Comparison of ENCODE assay signal across 16 mouse cellular contexts in the genomic region with DNA sequence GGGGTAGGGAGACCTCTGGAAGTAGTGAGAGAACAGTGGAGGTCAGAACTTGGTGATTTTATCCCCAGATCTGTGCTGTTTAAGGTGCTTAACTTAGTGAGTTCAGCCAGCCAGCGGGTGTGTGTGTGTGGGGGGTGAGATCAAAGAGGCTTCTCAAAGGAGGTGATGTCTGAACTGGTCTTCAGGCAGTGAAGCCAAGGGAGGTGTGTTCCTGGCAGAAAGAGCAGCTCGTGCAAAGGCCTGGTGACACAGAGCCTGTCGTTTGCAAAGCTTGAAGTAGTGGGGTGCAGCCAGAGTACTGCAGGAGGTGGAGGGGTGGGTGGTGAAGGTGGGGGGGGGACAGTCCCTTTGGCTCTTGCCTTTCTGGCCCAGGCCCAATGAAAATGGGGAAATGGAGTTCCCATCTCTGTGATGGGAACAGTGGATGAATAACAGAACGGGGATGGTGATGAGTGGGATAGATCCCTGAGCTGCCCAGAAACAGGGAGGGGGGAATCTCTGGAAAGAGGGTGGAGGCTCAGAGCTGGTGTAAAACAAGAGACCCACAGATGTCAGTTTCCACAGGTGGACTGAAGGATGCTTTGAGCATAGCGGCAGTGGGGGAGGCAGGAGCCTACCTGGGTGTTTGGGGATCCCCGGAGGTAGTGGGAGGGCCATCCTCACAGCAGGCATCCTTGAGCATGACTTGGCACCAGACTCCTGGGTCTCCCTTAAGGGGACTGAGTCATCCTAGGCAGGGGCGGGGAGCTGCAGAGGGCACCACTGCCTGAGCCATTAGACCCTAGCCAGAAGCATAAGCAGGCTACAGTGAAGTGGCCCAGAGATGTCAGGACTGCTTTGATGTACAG. TPM values are rescaled to one million over a fixed set of nuclear protein-coding genes. Genes with fewer than 3 reads are reported as not detected.
DNase-seq lines count a peak whose midpoint lies in the region; ATAC-seq and TF ChIP-seq lines count a peak whose summit lies in the region.
"Had no signal": no experiment of that assay in that cellular context is flagged by ENCODE, and none has a peak within 500 bp of the region (broad histone marks: within the 10 kb centered on the region; RNA-seq: fewer than 3 reads in every experiment).

No protein-coding gene starts in this region.

- no peak overlapping the region for H3K9ac ChIP-seq in forebrain, embryonic 11.5 days (ENCODE audit: low read length)
- H3K9ac ChIP-seq: forebrain, embryonic 12.5 days; heart, embryonic 12.5 days; midbrain, embryonic 15.5 days had no signal

- intact Hi-C loops in left cerebral cortex, postnatal 36 days (cut with DNase I) = no loop called here
- intact Hi-C loops in left cerebral cortex, postnatal 4 days (cut with DNase I) = no loop called here

- H3K9me3 ChIP-seq in forebrain, embryonic 11.5 days (ENCODE audit: control insufficient read depth, low read length) = no peaks in the 10 kb centered on the region
- H3K9me3 ChIP-seq: forebrain, embryonic 12.5 days; heart, embryonic 12.5 days; midbrain, embryonic 15.5 days had no signal

- no peak overlapping the region for H3K27ac ChIP-seq in cortical plate, adult 2 months (ENCODE audit: insufficient read depth, low read length)
- H3K27ac ChIP-seq in forebrain, embryonic 11.5 days (ENCODE audit: low read depth, low read length) = no peak overlapping the region
- H3K27ac ChIP-seq: forebrain, embryonic 12.5 days; midbrain, embryonic 15.5 days had no signal

- 59% methylated on average over 7 of the region's 7 CpGs for WGBS in forebrain, embryonic 11.5 days

- peaks cover 14% of the 10 kb centered on the region for H3K4me1 ChIP-seq in cortical plate, adult 2 months (ENCODE audit: control insufficient read depth, insufficient read depth, low read length)
- H3K4me1 ChIP-seq in forebrain, embryonic 11.5 days (replicated peaks; ENCODE audit: control insufficient read depth, insufficient read depth, low read length) = no peaks in the 10 kb centered on the region; the same call in 1 of the 2 replicates

- H3K4me3 ChIP-seq in cortical plate, adult 2 months (ENCODE audit: insufficient read depth, low read length) = peak overlapping the region; percentile 38
- no peak overlapping the region for H3K4me3 ChIP-seq in forebrain, embryonic 11.5 days (ENCODE audit: low read depth, low read length)
- H3K4me3 ChIP-seq: forebrain, embryonic 12.5 days; heart, embryonic 12.5 days had no signal

- peaks cover 16% of the 10 kb centered on the region for H3K27me3 ChIP-seq in forebrain, embryonic 11.5 days (ENCODE audit: control insufficient read depth, insufficient read depth, low read length)

- TF ChIP-seq CTCF in cortical plate, adult 2 months (IDR thresholded peaks at IDR 0.05; ENCODE audit: extremely low read depth, insufficient read depth, low read length) = no peak

- H3K36me3 ChIP-seq in forebrain, embryonic 11.5 days (ENCODE audit: control insufficient read depth, insufficient read depth, low read length) = no peaks in the 10 kb centered on the region
- H3K36me3 ChIP-seq: forebrain, embryonic 12.5 days; heart, embryonic 12.5 days; midbrain, embryonic 15.5 days had no signal

- DNase-seq in cerebellum, adult 9-11 months = peak; percentile 68
- no peak for DNase-seq in cerebellum, adult 8-10 months
- DNase-seq in left cerebral cortex, postnatal 36 days (ENCODE audit: low spot score in 2 of 2) = peak; percentile 43 to 66
- DNase-seq in left cerebral cortex, postnatal 4 days = no peak
- peak; percentile 44 for DNase-seq in Muller cell, postnatal 12 days (ENCODE audit: inconsistent ontology term)
- DNase-seq in forebrain, embryonic 11.5 days (ENCODE audit: low spot score) = no peak
- no peak for DNase-seq in thymus, adult 18-20 months
- DNase-seq: gastrocnemius, postnatal 10 days; kidney, adult 9 months; liver; thymus, postnatal 14 days had no signal

- ATAC-seq in forebrain, embryonic 11.5 days (replicated peaks; ENCODE audit: low FRiP score) = no peak
- ATAC-seq: hindbrain, embryonic 16.5 days; midbrain, embryonic 15.5 days had no signal

- no peak for TF ChIP-seq POLR2A in cortical plate, adult 2 months (IDR thresholded peaks at IDR 0.05; ENCODE audit: extremely low read depth, insufficient read depth, low read length)

- H3K4me2 ChIP-seq in forebrain, embryonic 11.5 days (ENCODE audit: low read depth, low read length, severe bottlenecking) = no peak overlapping the region
- H3K4me2 ChIP-seq: forebrain, embryonic 12.5 days; heart, embryonic 12.5 days had no signal

RNA-seq across cellular contexts. Expression of a gene that starts 2.4 kb away (rescaled TPM):
- total RNA-seq in left cerebral cortex, postnatal 36 days (2021) = 100 to 1,000 TPM; 102 to 106 TPM
- 10 to 100 TPM; 28.7 to 30.5 TPM for total RNA-seq in left cerebral cortex, postnatal 4 days (2021)
- 90.0 and 103 TPM in 2 replicates for polyA plus RNA-seq in cortical plate, adult 2 months (2012; rRNA removed)
- polyA plus RNA-seq in forebrain, embryonic 11.5 days (2014; fragmentation: Nextera tagmentation; extraction: Ambion mirVana) = 4.7 and 5.2 TPM in 2 replicates

RNA-seq across cellular contexts. Expression of a gene that starts 22.3 kb away (rescaled TPM):
- under 1 TPM; 0.36 to 0.62 TPM for total RNA-seq in left cerebral cortex, postnatal 36 days (2021)
- under 1 TPM; 0.28 to 0.50 TPM for total RNA-seq in left cerebral cortex, postnatal 4 days (2021)
- polyA plus RNA-seq in cortical plate, adult 2 months (2012; rRNA removed) = 0.52 and 0.78 TPM in 2 replicates
- 1.1 and 1.6 TPM in 2 replicates for polyA plus RNA-seq in forebrain, embryonic 11.5 days (2014; fragmentation: Nextera tagmentation; extraction: Ambion mirVana)

RNA-seq across cellular contexts. Expression of a gene that starts 26.4 kb away (rescaled TPM):
- 10 to 100 TPM in 1 of 2 experiments, 1 to 10 TPM in 1; 7.5 to 10.6 TPM for total RNA-seq in left cerebral cortex, postnatal 36 days (2021)
- 10 to 100 TPM; 10.4 to 10.7 TPM for total RNA-seq in left cerebral cortex, postnatal 4 days (2021)
- polyA plus RNA-seq in cortical plate, adult 2 months (2012; rRNA removed) = 4.5 and 4.7 TPM in 2 replicates
- polyA plus RNA-seq in forebrain, embryonic 11.5 days (2014; fragmentation: Nextera tagmentation; extraction: Ambion mirVana) = 12.6 and 13.2 TPM in 2 replicates

Comparison
In these comparisons a context has a peak if more than half of its experiments do, and no peak if none do; other contexts are left out.
1. DNase-seq: peak in cerebellum, adult 9-11 months (single experiment), left cerebral cortex, postnatal 36 days (2 of 2) and Muller cell, postnatal 12 days (single experiment); none in cerebellum, adult 8-10 months (single experiment), left cerebral cortex, postnatal 4 days (single experiment), forebrain, embryonic 11.5 days (single experiment) and thymus, adult 18-20 months (0 of 2).